Mouse (Mus musculus) E14TG2a.4 (cell line): ENCODE data around the gene Synj1.

Experiments
- CTCF ChIP-seq: conservative IDR thresholded peaks from 2 replicates; pipeline ENCODE4 v1.5.1; 2014; ENCODE audit warnings: low read length
- NANOG ChIP-seq: IDR thresholded peaks from 2 replicates; pipeline ENCODE4 v1.6.1; 2014; ENCODE audit warnings: borderline replicate concordance, low read length, mixed read lengths
- POU5F1 ChIP-seq: IDR thresholded peaks from 2 replicates; pipeline ENCODE4 v1.6.1; 2014; ENCODE audit warnings: low read length, borderline replicate concordance

- no peak for TF ChIP-seq CTCF
- TF ChIP-seq POU5F1: no peak
- TF ChIP-seq NANOG: no peak
These were observed 47.2 kb downstream of the Synj1 start for GRCm38 (mm10) chr16:90963866-90964265.
